Mouse (Mus musculus): Measurements from ENCODE around the gene Kcnv2.

Gene Kcnv2

DNA sequence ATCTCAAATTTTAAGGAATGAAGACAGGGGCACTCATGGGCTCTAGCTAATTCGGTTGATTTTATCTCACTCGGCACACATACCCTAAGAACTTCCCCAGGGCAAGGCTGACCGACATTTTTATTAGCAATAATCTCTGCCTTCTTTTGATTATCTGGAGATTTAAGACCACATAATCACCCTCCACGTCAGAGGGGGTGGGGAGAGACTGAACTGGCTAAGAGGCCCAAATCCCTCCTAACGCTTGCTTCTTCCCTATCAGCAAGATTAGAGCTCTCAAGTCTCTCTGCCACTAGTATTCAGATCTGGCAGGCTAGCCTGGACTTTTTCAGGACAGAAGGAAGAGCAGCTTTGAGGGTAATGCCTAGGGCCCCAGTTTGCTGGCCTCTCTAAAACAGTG lies at the start of gene Kcnv2:
Gene Kcnv2 (plus strand): TSS at position 308 of the 400 bp plus-strand sequence.
- DNase-seq = no peak

DNA sequence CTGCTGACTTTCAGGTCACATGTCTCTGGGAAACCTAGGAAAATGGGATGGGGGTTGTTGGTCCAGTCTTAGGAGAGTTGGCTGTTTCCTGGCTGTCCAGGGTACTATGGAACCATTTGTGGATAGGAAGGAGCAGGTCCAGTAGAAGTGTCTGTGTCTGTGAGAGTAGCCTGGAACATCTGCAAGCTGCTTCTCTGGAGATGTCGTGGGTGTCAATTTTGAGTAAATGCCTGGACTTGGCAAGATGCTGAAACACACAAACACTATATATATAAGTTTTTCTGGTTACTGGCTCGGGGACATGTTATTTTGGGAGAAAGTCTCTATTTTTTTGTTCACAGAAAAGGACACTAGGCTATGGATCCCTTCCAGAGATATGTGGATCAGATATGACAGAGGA lies 49.0 kb upstream of the Kcnv2 start:
- DNase-seq = no peak

DNA sequence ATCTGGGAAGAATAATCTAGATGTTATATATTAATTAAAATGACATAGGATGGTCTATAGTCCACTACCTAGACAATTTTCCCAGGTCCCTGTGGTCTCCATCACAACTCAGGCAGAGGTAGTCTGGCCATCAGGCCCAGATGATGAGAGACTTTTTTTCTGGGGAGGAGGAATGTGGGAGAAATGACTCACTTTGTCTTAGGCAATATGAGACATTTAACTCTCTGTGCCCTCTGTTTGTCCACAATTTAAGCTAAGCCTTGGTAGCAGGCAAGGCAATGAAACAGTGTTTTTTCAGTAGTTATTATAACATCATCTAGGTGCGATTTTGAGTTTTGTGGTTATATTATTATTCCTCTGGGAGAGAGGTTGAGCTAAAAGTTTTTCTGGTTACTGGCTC lies 48.0 kb upstream of the Kcnv2 start:
- DNase-seq = no peak

DNA sequence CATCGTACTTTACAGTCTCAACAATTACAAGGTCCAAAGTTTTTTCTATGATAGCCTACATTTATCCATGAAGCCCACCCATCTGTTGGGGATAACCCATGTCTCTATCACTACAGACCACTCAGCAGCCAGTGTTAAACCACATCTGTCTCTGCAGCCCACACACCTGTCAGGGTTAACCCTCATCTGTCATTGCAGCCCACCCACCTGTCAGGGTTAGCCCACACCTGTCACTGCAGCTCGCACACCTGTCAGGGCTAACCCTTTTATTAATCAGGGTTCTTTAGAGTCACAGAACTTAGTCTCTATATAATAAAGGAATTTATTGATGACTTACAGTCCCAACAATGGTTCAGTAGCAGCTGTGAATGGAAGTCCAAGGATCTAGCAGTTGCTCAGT lies 43.2 kb upstream of the Kcnv2 start:
- no peak for DNase-seq

DNA sequence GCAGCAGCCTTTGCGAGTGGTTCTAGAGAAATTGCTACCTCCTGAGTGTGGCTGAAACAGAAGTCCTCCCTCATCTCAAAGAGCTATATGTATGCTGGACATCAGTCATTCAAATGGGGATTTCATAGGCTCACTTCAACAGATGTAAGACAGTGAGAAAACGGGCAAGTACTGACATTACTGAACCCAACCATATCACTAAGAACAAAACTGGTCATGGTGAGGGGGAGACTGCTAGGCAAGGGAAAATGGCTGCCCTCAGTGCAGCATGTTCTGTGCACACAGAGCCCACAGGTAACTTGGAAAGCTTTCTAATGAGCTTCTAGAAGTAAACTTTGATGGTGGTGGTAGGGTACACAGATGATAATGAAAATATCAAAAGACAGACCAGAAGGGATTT lies 12.3 kb upstream of the Kcnv2 start:
- DNase-seq = no peak

DNA sequence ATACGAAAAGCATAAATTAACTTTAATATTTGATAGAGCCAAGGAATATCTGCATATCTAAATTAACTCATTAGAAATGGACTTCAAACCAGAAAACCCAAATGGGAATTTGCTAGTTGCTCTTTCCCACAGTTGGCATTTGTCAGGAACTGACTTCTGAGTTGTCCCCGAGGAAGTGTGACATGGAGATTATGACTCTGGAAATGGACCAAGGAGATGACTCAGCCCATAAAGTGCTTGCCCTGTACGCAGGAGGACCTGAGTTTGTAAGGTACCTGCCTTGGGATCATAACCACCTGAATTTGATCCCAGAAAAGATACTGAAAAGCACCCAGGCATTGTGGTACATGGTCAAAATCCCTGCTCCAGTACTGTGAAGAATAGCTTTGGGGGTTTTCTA lies 11.1 kb upstream of the Kcnv2 start:
- no peak for DNase-seq

DNA sequence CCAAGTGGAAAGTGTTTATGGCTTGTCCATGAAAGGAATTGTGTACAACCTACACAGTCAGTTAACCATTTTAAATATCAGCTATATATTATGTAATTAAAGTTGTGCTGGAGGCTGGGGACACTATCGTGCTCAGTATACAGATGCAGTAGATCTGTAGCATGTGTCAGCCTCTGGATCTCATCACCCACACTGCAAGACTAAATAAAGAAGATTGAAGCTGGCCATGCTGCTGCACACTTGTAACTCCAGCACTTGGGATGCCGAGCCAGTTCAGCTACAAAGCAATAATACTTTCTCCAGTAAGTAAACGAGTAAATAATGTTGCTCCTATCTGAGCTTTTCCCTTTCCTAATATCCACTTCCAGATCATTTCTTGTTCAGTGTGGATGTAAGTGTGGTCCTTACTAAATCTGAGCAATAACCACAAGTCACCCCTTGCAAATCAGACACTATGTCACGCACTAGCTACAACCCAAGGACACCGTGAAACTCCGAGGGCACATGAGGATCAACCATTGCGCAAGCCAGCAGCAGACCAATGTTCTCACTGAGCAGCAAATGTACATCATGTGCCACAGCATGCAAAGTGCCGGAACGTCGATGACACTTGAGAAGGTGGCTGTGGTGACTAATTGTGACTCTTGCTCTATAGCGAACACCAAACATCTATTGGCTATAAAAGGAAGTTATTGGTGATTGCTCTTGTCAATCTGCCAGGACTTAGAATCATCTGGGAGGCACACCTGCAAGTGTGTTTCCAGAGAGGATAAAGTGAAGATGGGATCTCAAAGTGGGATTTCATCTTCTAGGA lies 9.9 kb upstream of the Kcnv2 start:
- no peak for DNase-seq

DNA sequence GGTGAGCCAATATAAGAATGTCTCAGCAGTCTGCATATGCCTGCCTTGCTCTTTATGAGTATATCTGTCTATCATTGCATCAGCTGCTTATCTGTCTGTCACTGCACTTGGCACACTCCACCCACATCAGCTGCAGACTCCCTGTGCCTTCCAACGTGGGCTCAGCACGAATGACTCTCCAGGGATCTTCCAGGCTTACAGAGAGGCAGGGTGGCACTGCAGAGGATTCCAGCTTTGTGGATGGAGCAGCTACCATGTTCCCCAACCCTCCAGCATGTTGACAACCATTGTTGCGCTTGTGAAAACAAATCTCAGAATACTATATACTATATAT lies 9.3 kb upstream of the Kcnv2 start:
- DNase-seq = no peak

DNA sequence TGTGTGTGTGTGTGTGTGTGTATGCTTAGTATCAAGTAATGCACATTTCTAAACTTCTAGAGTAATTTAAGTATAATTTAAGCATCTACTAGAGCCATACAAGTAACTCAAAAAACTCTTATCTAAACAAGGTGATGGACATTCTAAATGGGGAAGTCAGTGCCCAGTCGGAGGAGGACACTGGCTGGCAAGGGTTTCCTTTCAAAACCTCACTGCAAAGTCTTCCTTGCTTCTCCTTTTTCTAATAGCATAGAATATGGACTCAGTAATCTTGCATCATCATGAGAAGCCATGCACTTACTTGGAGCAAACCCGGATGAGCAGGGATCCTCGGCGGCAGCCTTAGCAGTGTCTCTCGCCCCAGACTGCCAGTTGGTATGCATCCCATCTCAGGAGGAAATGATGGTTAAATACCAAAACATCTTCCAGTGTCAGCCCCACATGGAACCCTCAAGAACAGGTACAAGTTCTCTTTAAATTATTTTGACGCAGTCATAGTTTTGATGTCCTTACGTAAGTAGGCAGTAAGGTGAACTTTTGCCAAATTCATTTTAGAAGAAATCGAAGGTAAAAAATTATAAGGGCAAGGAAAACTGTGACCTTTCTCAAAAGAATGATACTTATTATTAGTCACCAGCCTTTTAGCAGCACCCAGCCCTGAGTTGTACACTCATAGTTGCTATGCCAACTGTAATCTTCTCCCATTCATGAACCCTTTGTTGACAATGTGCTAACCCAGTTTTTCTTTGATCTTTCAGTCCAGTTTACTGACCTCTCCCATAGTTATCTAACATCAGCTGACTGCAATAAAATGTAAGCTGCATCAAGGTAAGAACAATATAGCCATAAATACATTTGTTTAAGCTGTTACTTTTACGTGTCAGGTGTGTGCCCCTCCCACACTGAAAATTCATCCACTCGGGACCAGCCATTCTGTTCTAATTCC lies 5.8 kb upstream of the Kcnv2 start:
- DNase-seq = no peak

DNA sequence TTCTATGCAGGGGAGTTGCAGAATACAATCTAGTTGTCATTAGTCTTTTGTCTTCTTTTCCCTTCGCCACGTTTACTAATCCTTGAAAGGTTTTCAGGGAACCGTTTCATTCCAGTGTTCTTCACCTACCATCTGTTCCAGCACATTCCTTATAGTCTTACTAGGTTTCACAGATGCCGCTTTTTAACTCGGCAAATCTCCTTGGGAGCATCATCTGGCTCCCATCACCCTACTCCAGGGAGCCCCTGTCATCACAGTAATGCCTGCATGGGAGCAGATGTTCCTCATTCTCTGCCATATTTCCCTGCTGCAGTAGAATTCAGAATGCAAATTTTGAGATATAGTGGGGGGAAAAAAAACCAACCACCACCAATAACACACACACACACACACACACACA lies 5.1 kb upstream of the Kcnv2 start:
- no peak for DNase-seq

DNA sequence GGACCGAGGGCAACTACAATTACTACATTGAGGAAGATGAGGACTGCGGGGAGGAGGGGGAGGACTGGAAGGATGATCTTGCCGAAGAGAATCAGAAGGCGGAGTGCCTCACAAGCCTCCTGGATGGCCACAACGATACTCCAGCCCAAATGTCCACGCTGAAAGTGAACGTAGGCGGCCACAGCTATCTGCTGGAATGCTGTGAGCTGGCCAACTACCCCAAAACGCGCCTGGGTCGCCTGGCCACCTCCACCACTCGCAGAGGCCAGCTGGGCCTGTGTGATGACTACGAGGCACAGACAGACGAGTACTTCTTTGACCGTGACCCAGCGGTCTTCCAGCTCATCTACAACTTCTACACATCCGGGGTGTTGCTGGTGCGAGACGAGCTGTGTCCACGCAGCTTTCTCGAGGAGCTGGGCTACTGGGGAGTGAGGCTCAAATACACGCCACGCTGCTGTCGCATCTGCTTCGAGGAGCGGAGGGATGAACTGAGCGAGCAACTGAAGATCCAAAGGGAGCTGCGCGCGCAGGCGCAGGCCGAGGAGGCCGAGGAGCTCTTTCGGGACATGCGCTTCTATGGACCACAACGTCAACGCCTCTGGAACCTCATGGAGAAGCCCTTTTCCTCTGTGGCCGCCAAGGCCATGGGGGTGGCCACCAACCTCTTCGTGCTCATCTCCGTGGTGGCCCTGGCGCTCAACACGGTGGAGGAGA lies 681 bp downstream of the Kcnv2 start:
- no peak for DNase-seq

DNA sequence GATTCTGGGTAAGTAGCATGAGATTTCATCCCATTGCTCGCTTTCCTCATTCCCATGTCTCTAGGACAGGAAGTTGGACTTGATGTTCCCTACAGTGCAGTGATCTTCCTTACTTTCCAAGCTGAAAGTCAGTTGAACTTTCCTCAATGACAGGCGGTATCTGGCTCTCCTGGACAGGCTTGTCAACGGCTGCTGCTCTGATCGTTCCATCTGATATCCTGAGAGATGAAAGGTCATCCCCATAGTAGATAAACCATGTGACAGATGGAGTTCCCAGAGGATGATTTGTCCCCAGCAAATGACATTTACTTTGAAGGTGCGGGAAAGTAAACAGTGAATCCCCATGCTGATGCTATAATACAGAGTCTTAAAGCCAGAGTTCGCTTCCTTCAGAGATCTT lies 3.2 kb downstream of the Kcnv2 start:
- no peak for DNase-seq

DNA sequence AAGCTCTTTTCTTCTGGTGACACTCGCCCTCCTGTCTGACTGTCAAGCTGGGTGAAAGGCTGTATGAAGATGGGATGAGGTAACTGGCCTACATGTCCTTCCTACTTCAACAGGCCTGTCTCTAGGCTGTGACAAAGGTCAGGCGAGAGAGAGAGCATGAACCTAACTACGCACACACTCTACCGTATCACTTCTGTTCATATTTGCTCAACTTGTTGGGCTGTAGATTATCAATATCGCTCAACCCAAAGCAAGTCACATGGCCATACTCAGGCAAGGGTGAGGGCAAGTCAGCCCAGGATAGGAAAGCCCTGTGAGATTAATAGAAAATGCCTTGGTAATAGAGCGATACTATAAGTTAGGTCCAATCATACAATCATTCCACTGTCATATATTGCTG lies 5.2 kb downstream of the Kcnv2 start:
- DNase-seq = no peak

DNA sequence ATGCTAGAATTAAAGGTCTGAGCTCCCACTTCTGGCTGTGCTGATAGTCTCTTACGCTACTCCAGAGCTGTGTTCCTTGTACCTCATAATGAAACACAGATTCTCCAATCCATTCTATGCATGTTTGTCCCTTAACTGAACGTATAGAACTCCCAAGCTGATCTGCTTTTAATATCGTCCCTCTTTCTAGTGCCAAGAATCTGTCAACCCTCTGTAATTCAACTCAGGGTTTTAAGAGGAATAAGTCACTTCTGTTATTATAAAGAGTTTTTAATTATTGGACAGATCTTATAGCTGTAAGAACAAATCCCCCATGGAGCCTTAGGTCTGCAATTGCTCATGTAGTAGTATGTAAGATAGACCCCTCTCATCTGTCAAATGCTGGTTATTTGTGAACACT lies 5.8 kb downstream of the Kcnv2 start:
- no peak for DNase-seq

DNA sequence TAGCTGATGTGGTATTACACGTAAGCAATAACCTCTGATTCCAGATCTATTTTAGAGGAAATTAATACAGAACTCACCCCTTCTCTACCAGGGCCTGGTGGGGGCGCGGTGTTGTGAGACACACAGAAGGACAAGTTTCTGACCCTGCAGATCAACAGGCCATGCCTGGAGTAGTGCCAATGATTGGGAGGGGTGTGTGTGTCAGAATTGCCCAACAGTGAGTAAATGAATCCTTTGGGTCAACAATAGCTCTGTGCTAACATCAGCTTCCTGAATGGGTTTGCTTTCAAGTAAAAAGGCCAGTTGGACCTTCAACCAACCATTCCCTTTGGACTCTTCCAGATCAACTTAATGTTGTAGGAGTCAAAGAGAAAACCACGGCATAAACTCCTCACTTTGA lies 6.3 kb downstream of the Kcnv2 start:
- peak; percentile 4 to 12 for DNase-seq

DNA sequence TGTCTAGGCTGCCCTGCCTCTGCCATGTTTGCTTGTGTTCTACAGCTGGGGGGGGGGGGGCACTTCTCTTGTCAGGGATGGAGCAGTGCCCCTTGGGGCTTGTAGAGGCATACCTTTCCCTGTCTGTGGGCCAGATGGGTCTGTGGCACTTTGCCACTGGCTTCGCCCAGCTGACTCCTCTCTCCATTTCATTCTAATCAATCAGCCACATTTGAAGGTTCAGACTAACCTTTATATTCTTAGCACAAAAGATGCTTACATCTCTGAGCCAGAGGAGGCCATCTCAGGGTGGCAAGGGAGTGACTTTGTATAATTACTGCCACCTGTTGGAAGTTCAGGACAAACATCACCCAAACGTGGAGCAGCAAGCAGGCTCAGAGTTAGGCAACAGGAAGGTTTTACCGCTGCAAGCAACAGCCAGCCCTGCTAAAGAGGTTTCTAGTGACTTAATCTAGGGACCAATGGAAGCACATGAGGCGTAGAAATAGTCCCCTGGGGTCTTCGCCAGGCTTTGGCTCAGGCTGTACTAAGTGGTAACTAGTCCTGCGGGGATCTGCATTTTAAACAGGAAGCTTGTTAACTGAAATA lies 9.9 kb downstream of the Kcnv2 start:
- DNase-seq = no peak

DNA sequence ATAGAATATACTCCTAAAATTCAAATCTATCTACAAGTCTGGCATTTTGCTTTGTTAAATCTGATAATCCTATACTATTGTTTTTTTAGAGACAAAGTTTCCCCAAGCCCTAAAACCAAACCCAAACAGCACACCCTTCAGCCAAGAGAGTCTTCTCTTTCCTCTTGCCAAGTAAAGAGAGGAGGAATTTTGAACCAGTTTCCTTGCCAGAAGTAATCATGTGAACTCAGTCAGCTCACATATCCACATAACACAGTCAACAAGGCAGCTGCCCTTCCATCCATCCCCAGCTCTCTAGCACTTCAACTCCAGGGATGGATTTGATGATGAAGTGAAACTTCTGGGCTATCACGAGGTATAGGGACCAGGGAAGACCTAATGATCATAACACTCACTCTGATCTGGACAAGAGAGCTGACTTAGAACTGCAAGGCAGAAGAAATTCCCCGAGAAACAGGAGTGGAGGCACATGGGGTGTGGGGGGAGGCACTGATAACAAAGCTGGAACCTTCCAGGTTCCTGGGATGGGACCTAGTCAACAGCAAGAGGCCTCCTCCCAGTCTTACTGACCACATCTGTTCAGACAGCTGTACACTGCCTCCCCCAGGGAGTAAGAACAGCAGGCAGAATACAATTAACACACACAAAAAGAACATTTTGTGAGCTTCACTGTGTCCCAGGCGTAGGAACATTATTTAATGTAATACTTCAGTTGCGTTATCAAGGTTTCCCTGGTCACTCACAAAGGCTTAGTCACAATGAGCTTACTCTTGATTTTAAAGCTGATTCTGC lies 13.9 kb downstream of the Kcnv2 start:
- no peak for DNase-seq

DNA sequence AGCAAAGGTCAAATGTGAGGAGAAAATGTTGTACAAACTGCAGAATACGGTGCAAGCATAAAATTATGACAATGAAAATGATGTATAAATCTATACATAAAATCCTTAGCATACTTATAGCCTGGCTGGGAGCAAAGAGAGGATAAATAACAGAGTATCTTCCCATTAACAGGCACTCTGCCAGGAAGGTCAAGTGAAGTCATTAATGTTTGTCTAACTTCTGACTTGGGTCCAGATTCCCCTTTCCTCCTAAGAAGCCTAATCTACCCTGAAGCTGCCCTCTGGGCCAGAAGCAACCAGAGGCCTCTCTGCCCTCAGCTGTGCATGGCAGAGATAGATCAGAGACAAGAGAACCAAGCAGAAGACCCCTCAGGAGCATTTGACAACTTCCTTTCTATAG lies 24.1 kb downstream of the Kcnv2 start:
- peak; percentile 60 to 78 for DNase-seq

DNA sequence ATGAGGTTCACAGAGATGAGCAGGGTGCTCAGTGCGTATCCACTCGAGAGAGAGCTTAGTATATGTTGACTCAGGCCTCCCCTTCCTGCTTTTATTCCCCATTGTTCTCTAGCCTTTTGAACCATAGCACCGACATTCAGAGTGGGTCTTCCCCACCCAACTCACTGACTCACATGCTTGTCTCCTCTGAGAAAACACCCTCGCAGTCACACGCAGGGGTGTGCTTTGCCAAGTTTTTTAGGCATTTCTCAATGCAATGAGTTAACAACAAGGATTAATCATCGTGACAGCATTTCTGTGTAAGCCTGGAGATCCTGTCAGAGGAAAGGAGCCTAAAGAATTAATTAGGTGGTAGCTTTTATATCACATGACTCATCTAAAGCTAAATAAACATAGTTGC lies 29.3 kb downstream of the Kcnv2 start:
- no peak for DNase-seq

DNA sequence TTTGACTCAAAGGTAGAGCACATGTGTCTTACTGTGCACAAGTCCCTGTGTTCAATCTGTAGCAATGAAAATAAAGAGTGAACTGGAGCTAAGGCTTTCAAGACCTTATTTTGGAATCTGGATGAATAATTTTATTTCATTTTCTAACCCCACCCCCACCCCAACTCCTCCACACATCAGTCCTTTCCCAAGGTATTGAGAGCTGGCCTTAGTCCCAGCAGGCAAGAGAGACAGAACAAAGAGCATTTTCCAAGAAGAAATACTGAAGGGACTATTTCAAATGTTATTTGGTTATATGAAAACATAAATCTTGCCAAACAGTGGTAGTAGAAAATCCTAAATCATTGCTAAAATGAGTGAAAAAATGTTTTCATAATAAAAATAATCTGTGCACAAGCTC lies 38.0 kb downstream of the Kcnv2 start:
- no peak for DNase-seq

DNA sequence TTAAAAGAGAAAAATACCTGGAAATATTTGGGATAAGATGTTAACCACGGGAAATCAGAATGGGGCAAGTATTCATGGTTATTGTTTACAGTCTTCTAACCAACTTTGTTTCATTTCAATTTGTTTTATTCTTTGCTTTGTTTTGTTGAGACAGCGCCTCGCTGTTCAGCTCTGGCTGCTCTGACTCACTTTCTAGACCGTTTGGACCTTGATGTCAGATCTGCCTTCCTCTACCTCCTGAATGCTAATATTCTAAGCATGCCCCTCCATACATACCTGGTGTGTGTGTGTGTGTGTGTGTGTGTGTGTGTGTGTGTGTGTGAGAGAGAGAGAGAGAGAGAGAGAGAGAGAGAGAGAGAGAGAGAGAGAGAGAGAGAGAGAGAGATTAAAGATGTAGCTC lies 41.5 kb downstream of the Kcnv2 start:
- no peak for DNase-seq

DNA sequence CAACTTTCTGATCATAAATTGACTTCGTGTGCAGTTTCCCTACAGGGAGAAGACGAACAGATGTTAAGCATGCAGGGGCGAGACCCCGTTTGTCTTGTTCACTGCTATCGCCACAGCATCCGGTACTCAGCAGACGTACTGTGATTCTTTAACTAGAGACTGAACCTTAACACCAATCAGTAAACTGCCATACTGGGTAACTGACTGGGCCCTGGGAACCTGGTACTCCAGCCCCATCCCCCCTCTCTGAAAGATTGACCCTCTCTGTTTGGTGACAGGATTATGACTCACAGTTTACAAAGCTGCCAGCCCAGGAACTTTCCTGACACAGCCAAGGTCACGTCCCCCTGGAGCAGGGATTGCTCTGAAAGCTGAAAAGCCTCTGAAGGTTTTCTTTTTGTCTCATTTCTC lies 42.1 kb downstream of the Kcnv2 start:
- peak; percentile 37 for DNase-seq
